Mouse (Mus musculus) kidney, embryonic 14.5 days (tissue): Measurements from ENCODE around the gene Ofcc1. TPM values are rescaled to one million over a fixed set of nuclear protein-coding genes. Genes with fewer than 3 reads are reported as not detected.

Experiments
- ATAC-seq: fragments of 200-750 bp; cut with Nextera tagmentation; 2 replicates; pipeline ENCODE4 v1.8.0; 2017; ENCODE audit warnings: moderate number of reproducible peaks, mild to moderate bottlenecking, moderate TSS enrichment, moderate library complexity; ENCODE audit not compliant: low FRiP score, low TSS enrichment
- H3K27ac ChIP-seq: fragments of 300-500 bp; sonication (generic); 2 replicates; pipeline ENCODE4 v1.5.1; 2014; ENCODE audit warnings: low read depth, mild to moderate bottlenecking, low read length, moderate library complexity, mixed read lengths
- H3K27me3 ChIP-seq: fragments of 300-500 bp; sonication (generic); 2 replicates; pipeline ENCODE4 v1.6.1; 2014; ENCODE audit warnings: mild to moderate bottlenecking, low read length; ENCODE audit not compliant: control insufficient read depth, insufficient read depth
- H3K36me3 ChIP-seq: fragments of 300-500 bp; sonication (generic); 2 replicates; pipeline ENCODE4 v1.6.1; 2014; ENCODE audit warnings: low read length, mixed read lengths; ENCODE audit not compliant: control insufficient read depth, insufficient read depth
- H3K4me1 ChIP-seq: fragments of 300-500 bp; sonication (generic); 2 replicates; pipeline ENCODE4 v1.6.1; 2014; ENCODE audit warnings: low read length, mixed read lengths; ENCODE audit not compliant: control insufficient read depth, insufficient read depth
- H3K4me2 ChIP-seq: fragments of 300-500 bp; sonication (generic); replicated peaks from 2 replicates; pipeline ENCODE4 v1.6.1; 2014; ENCODE audit warnings: low read depth, mild to moderate bottlenecking, low read length
- H3K4me3 ChIP-seq: fragments of 300-500 bp; sonication (generic); 2 replicates; pipeline ENCODE4 v1.5.1; 2014; ENCODE audit warnings: mild to moderate bottlenecking, low read length
- H3K9ac ChIP-seq: fragments of 300-500 bp; sonication (generic); 2 replicates; pipeline ENCODE4 v1.6.1; 2014; ENCODE audit warnings: low read depth, mild to moderate bottlenecking, low read length, moderate library complexity
- H3K9me3 ChIP-seq: fragments of 300-500 bp; sonication (generic); 2 replicates; pipeline ENCODE4 v1.6.1; 2016; ENCODE audit warnings: low read length; ENCODE audit not compliant: control insufficient read depth
- WGBS: fragments of 180-500 bp; shearing (Covaris S2); extraction: QIAGEN DNeasy Blood & Tissue Kit; methylation state at CpG from one replicate; pipeline ENCODE4 v1.1.7; 2014; 5-methylcytosine and 5-hydroxymethylcytosine counted together
- polyA plus RNA-seq: library from polyadenylated mRNA; unstranded; fragments of >200 nt; fragmentation: Nextera tagmentation; extraction: Ambion mirVana; gene quantifications from 2 replicates; pipeline ENCODE4 v1.2.1, GENCODE M21; 2014

Ofcc1 gene
- polyA plus RNA-seq, 1 experiment from 2014 or later: not detected

- ATAC-seq: no peak
- Histone ChIP-seq H3K9ac (no peak overlapping the region), H3K36me3 (no peaks in the 10 kb centered on the region), H3K4me3 (no peak overlapping the region), H3K27ac (no peak overlapping the region), H3K4me1 (no peaks in the 10 kb centered on the region), H3K9me3 (no peaks in the 10 kb centered on the region), H3K27me3 (no peaks in the 10 kb centered on the region), H3K4me2 (no peak overlapping the region)
- 89% methylated on average over 5 of the region's 5 CpGs for WGBS
These were observed 37.9 kb downstream of the Ofcc1 start for GRCm38 (mm10) chr13:40323301-40323700.

- Histone ChIP-seq H3K27me3 (no peaks in the 10 kb centered on the region), H3K4me2 (no peak overlapping the region), H3K9ac (no peak overlapping the region), H3K36me3 (no peaks in the 10 kb centered on the region), H3K27ac (no peak overlapping the region), H3K4me3 (no peak overlapping the region), H3K4me1 (no peaks in the 10 kb centered on the region), H3K9me3 (no peaks in the 10 kb centered on the region)
- WGBS: 76% methylated on average over 6 of the region's 6 CpGs
- ATAC-seq: no peak
These were observed 40.3 kb downstream of the Ofcc1 start for GRCm38 (mm10) chr13:40320814-40321525.

- ATAC-seq: no peak
These were observed 43.5 kb downstream of the Ofcc1 start for GRCm38 (mm10) chr13:40317731-40318130.

GRCm38 (mm10) chr13:40315158-40315792 lies 46.0 kb downstream of the Ofcc1 start:
- Histone ChIP-seq H3K27me3 (no peaks in the 10 kb centered on the region), H3K4me2 (no peak overlapping the region), H3K9me3 (no peaks in the 10 kb centered on the region), H3K27ac (no peak overlapping the region), H3K4me1 (no peaks in the 10 kb centered on the region), H3K4me3 (no peak overlapping the region), H3K9ac (no peak overlapping the region), H3K36me3 (no peaks in the 10 kb centered on the region)
- ATAC-seq: no peak
- WGBS: 82% methylated on average over 4 of the region's 4 CpGs

More at GRCm38 (mm10) chr13:40317731-40318130, 43.5 kb downstream of the Ofcc1 start:
- no peaks in the 10 kb centered on the region for H3K36me3 ChIP-seq
- no peak overlapping the region for H3K9ac ChIP-seq
- H3K4me3 ChIP-seq: no peak overlapping the region
- no peaks in the 10 kb centered on the region for H3K4me1 ChIP-seq
- no peaks in the 10 kb centered on the region for H3K27me3 ChIP-seq
- no peak overlapping the region for H3K27ac ChIP-seq
- WGBS: 95% methylated on average over 2 of the region's 2 CpGs
- no peaks in the 10 kb centered on the region for H3K9me3 ChIP-seq
- no peak overlapping the region for H3K4me2 ChIP-seq

- no peaks in the 10 kb centered on the region for H3K36me3 ChIP-seq
- ATAC-seq: no peak
- no peaks in the 10 kb centered on the region for H3K27me3 ChIP-seq
- H3K9ac ChIP-seq: no peak overlapping the region
- H3K9me3 ChIP-seq: no peaks in the 10 kb centered on the region
- no peaks in the 10 kb centered on the region for H3K4me1 ChIP-seq
- H3K4me3 ChIP-seq: no peak overlapping the region
- H3K27ac ChIP-seq: no peak overlapping the region
- H3K4me2 ChIP-seq: no peak overlapping the region
- 87% methylated on average over 2 of the region's 2 CpGs for WGBS
These were observed 68.4 kb downstream of the Ofcc1 start for GRCm38 (mm10) chr13:40292891-40293290.

- H3K9ac ChIP-seq: no peak overlapping the region
- H3K9me3 ChIP-seq: no peaks in the 10 kb centered on the region
- H3K36me3 ChIP-seq: no peaks in the 10 kb centered on the region
- no peak overlapping the region for H3K4me2 ChIP-seq
- ATAC-seq: no peak
- no peak overlapping the region for H3K4me3 ChIP-seq
- WGBS: 88% methylated on average over 10 of the region's 10 CpGs
- H3K27ac ChIP-seq: no peak overlapping the region
- H3K27me3 ChIP-seq: no peaks in the 10 kb centered on the region
- 0 out of 2 replicates have a peak, but pooled peaks cover 4% of the 10 kb centered on the region for H3K4me1 ChIP-seq
These were observed 70.4 kb downstream of the Ofcc1 start for GRCm38 (mm10) chr13:40290846-40291245.

- no peak overlapping the region for H3K4me3 ChIP-seq
- no peaks in the 10 kb centered on the region for H3K36me3 ChIP-seq
- no peaks in the 10 kb centered on the region for H3K27me3 ChIP-seq
- no peak for ATAC-seq
- H3K9me3 ChIP-seq: no peaks in the 10 kb centered on the region
- H3K4me2 ChIP-seq: no peak overlapping the region
- no peak overlapping the region for H3K27ac ChIP-seq
- H3K9ac ChIP-seq: no peak overlapping the region
- peaks cover 7% of the 10 kb centered on the region; the same call in 1 of the 2 replicates for H3K4me1 ChIP-seq
- WGBS: 80% methylated on average over 4 of the region's 4 CpGs
These were observed 72.6 kb downstream of the Ofcc1 start for GRCm38 (mm10) chr13:40288650-40289049.

GRCm38 (mm10) chr13:40287266-40288002 lies 73.8 kb downstream of the Ofcc1 start:
- 21% methylated on average over 21 of the region's 21 CpGs for WGBS

More at GRCm38 (mm10) chr13:40287266-40288002, 73.8 kb downstream of the Ofcc1 start:
- H3K27ac ChIP-seq: no peak overlapping the region
- 0 out of 2 replicates have a peak overlapping the region, but pooled peaks have one; percentile 7 for H3K9ac ChIP-seq
- peak overlapping the region; percentile 42 for H3K4me2 ChIP-seq
- peak overlapping the region; percentile 4; the same call in 1 of the 2 replicates for H3K4me3 ChIP-seq
- ATAC-seq: peak; percentile 84; the same call in 1 of the 2 replicates
- no peaks in the 10 kb centered on the region for H3K27me3 ChIP-seq
- no peaks in the 10 kb centered on the region for H3K9me3 ChIP-seq
- peaks cover 7% of the 10 kb centered on the region; the same call in 1 of the 2 replicates for H3K4me1 ChIP-seq
- H3K36me3 ChIP-seq: no peaks in the 10 kb centered on the region
